Mouse (Mus musculus) gastrocnemius, postnatal 10 days (tissue): ENCODE data around the gene Trim63. TPM values are rescaled to one million over a fixed set of nuclear protein-coding genes. Genes with fewer than 3 reads are reported as not detected.
"Not testable (repeated sequence)": the region's sequence is repeated elsewhere in the genome, so short reads cannot be mapped to it uniquely, and the experiment has no call there.

Experiments used
- DNase-seq: peaks from one replicate; pipeline ENCODE4 v3.0.0; 2021; ENCODE audit warnings: mixed read lengths
- total RNA-seq, 2 experiments: library from RNA; stranded (reverse); gene quantifications; 2 replicates each; pipeline ENCODE4 v1.2.3; 2021

Gene Trim63
- total RNA-seq, 2 experiments from 2014 or later: 78.5 to 107 TPM

DNA sequence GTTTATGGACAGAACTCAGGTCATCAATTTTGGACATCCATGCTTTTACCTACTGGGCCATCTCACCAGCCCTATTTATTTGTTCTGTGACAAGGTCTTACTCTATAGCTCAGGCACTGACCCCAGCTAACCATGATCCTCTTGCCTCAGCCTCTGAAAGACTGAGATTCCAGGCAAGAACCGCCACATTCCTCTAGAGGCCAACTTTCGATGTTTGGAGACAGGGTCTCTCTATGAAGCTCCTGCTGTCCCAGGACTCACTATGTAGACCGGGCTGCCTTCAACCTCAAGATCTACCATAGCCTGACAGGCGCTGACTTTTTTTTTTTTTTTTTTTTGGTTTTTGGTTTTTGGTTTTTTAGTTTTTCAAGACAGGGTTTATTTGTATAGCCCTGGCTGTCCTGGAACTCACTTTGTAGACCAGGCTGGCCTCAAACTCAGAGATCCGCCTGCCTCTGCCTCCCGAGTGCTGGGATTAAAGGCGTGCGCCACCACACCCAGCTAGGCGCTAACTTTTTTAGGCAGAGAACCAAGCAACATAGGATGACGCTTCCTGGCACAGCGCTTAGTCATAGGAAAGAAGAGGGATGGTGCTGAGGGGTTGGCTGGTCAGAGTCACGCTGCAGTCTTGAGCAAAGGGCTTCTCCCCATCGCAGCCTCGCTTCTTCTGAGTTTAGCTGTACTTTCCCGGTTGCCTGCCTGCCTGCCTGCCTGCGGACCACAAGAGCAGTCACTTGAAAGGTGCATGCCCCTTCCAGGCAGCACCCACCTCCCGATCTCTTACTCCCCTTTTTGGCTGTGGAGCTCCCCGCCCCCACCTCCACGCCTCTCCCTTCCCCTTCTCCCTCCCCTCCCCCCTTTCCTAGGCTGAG lies 16.1 kb upstream of the Trim63 start:
- DNase-seq: no peak

DNA sequence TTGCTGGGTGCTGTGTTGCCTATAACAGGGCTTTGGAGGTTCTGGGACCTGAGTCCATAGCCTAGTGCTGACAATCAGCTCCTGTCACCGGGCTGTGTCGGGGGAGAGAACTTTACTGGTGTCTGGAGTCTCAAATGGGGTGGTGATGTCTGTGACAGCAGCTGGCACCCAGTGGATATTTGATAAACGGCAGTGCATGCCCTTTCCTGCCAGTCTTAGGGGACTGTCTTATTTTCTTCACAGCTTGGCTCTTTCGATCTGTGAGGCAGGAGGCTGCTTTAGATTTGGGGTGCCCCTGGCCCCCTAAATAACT lies 15.5 kb upstream of the Trim63 start:
- no peak for DNase-seq

DNA sequence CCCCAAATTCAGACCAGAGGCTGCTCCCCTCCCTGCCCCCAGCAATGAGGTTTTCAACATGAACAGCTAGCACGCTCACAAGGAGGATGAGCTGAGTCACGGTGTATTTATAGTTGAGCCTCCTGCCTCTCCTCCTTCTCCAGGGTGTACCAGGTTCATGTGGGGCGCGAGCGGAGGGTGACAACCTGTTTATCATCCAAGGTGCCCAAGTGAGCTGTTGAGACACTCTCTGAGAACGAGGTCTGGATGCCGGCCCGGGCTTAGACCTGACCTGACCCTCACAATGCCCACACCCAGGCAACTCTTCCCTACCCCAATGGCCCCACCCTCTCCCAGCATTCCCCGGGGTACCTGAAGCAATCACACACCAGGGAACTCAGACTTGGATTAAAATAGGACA lies 14.6 kb upstream of the Trim63 start:
- DNase-seq: peak; percentile 60

DNA sequence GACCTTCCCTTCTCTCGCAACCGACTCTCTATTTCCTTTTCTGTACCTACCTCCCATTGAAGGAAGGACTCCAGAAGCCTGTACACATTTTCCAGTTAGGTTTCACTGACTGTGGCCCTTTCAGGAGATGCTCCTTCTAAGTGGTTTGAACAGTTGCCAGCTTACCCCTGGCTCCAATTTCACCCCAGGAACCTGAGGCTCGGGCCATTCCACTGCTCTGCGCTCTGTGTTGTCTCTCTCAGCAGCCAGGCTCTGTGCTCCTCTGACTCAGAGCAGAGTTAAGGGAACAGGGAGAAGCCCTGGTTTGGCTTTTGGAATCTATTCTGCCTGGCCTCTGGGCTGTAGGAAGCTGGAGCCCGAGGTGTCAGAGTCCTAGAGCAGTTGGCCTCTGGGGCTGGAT lies 12.8 kb upstream of the Trim63 start:
- DNase-seq: no peak

DNA sequence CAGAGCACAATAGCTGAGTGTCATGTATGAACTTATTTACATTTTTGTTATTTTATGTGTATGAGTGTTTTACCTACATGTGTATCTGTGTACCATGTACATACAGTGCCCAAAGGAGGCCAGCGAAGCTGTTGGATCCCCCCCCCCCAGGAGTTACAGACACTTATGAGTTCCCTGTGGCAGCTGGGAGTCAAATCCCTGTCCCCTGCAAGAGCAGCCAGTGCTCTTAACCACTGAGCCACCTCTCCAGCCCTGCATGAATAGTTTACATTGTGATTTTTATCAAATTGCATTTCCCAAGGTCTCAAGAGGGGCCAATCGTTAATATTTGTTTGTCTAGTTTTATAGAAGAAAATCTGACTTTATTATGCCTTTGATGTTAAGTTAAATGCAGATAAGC lies 8.0 kb upstream of the Trim63 start:
- no peak for DNase-seq

DNA sequence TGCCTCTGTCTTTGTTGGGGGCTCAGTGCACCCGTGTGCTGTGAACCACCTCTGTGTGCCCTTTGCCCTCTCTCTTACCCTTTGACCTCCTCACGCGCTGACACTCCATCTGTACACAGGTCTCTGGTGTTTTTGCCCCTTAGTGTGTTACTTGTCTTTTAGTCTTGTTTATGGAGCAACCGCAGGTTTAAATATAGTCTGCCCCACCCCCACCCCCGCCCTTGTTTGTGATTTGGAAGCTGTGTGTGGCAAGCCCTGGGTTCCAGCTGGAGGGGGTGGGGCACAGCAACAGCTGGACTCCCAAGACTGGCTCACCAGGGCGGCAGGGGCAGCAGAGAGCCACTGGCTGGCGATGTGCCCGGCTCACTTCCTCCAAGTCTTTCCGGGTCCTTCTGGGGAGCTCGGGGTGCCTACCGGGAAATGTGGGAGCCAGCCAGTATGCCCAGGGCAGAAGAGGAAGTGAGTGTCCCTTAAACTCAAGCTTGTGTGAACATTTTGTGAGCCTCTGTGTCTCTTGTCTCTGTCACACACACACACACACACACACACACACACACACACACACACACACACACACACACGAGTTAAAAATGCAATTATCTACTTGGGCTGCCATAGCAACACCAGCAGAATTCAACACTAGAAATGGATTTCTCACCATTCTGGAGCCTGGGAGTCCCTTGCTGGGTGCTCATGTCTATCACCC lies 7.4 kb upstream of the Trim63 start:
- peak; percentile 82 for DNase-seq

DNA sequence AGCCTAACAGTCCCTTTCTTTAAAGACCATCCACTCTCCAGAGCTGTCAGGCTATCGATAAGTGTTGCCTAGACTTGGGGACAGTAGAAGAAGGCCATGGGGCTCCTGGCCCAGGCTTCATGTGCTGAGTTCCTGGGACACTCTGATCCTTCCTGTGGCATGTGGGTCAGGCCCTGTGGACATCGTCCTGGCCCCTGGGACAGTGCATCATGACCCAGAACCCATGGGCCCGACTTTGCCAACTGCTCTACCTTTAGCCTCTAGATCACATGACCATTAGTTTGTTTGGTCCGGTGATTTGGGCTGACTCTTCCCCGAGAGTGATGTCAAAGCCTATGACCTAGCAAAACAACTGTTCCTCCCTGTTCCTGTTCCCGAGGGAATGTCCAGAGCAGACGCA lies 4.8 kb upstream of the Trim63 start:
- DNase-seq: no peak

DNA sequence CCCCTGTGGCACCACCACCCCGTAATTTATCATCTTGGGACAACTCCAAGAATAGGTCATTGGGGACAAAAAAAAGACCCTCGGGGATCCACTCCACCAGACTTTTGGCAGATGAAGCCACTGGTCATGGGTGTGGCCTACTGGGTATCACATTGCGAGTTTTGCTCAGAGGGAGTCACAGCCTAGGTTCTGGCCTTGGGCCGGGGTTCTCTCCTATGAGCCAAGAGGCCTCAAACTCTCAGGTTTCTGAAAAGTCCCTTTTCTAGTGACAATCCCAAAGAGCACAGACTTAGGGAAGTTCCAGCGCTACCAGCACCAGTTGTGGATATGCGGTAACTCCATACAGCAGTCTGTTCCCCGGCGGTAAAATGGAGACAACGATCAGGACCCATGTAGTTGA lies 4.3 kb upstream of the Trim63 start:
- DNase-seq: no peak

DNA sequence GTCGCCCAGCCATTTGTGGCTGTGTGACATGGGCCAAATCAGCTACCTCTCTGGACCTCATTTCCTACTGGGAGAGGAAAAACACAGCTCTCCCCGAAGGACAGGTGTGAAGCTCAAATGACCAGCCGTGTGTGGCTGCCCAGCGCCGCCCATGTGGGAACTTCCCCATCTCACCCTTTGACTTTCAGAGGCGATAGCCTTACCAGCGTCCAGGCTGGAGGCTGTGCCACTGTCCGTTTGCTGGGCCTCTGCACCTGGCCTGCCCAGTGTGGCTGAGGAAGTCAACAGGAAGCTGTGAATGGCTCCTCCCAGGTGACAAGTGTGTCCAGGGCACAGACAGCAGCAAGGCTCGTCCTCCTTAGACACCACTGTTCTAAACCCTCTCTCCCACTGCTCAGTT lies 3.1 kb upstream of the Trim63 start:
- DNase-seq: no peak

DNA sequence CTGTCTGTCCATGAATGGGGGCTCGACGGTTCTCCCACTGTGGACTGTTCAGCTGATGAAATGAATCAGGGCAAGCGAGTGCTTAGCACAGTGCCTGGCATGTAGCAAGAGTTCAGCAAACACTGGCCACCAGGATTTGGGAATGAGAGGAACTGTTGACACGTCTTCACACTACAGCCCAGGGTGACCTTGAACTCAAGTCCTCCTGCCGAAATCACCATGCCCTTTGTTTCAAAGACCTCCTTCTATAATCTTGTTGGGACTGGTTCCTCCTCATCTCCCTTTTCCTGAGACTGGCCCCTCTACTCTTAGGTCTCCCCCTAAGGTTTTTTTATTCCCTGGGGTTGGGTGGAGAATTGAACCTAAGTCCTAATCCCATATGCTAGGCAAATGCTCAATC lies 2.6 kb upstream of the Trim63 start:
- no peak for DNase-seq

DNA sequence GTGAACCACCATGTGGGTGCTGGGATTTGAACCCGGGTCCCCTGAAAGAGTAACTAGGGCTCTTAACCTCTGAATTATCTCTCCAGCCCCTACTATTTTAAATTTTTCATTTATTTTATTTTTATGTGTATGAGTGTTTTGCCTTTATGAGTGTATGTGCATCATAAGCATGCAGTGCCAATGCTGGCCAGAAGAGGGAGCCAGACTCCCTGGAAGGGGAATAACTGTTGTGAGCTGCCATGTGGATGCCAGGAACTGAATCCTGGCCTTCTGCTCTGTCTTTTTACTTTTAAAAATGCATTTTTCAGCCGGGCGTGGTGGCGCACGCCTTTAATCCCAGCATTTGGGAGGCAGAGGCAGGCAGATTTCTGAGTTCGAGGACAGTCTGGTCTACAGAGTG lies 2.0 kb upstream of the Trim63 start:
- no peak for DNase-seq

DNA sequence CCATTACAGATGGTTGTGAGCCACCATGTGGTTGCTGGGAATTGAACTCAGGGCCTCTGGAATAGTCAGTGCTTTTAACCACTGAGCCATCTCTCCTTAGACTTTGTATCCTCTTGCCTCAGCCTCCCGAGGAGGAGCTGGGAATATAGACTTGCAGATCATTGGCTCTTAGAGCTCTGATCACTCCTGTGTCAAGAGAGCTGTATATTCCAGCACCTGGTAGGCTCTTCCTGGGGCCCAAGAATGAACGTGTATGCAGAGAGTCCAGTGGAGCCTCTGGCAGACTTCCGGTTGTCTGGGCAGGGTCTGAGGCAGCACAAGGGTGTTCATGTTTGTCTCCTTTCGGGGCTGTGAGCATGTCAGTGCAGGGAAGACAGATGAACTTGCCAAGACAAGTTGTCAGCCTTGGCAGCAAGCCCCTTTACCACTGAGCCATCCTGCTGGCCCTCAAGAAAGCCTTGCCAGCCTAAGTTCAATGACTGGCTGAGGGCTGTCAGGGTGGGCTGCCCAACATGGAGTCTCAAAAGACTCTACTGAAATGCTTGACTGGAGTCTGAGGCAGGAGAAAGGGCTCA lies 752 bp upstream of the Trim63 start:
- no peak for DNase-seq

DNA sequence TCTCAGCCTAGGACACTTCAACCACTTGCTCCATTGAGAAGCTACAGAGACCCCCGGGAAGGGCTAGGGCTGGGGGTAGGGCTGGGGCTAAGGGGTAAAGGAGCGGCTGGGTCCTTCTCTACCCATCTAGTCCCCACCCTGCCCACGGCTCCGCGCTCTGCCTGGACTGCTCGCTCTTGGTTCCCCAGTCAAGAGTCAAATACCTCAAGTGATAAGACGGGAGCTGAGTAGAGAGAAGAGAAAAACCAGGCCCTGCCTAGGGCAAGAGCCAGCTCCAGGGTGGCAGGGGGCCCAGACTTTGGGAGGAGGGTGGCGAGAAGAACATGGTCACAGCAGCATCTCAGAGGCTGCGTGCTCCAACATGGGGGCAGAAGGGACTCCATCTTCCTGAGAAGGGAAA lies 550 bp downstream of the Trim63 start:
- peak; percentile 34 for DNase-seq

DNA sequence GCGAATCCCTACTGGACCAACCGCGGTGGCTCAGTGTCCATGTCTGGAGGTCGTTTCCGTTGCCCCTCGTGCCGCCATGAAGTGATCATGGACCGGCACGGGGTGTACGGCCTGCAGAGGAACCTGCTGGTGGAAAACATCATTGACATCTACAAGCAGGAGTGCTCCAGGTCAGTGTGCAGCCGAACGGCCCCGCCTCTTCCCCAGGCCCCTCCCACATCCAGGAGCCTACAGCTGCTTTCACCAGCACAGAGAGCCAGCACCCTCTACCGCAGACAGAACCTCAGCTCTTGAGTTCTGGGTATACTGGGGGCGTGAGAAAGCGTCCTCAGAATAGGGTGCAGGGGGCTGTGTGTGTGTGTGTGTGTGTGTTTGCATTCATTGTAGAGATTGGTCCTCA lies 1.5 kb downstream of the Trim63 start:
- peak; percentile 37 for DNase-seq

DNA sequence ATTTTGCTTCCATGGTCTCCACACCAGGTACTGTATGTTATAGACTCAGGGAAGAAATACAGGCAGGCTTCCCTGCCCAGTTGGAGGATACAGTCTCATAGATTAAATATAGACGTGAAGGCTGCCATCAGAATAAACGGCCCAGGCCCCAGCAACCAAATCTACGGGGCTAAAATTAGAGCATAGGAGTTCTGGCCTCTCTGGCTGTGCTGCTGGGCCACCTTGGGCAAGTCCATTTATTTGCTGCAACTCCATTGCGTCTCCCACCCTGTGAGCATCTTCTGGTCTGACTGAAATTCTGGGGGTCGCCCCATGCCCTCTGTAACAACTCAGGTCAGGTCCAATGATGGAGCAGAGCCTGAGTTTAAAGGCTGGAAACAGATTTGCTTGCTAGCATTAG lies 4.2 kb downstream of the Trim63 start:
- no peak for DNase-seq

DNA sequence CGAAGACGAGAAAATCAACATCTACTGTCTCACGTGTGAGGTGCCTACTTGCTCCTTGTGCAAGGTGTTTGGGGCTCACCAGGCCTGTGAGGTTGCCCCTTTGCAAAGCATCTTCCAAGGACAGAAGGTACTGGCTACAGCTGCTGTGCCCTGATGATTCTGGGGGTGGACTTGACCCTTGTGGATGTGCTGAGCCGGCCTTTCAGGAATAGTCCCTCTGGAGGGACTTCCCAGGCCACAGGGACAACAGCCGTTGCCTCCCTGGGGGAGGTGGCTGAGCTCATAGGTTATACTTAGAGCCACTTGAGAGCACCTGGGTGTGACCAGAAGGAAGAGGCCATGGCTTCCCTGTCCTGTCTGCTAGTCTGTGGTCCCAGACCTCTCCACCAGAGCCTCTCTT lies 4.8 kb downstream of the Trim63 start:
- no peak for DNase-seq

DNA sequence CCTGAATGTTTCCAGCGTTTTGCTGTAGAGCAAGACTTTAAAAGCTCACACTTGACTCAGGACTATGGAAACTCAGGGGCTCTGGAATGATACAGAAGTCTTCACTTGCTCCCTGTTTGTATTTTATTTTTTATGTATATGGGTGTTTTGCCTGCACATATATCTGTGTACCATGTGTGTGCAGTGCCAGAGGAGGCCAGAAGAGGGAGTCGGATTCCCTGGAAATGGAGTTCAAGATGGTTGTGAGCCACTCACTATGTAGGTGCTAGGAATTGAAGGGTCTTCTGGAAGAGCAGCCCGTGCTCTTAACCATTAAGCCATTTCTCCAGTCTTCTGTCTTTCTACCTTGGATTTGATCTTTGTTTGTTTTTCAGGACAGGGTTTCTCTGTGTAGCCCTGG lies 6.6 kb downstream of the Trim63 start:
- no peak for DNase-seq

DNA sequence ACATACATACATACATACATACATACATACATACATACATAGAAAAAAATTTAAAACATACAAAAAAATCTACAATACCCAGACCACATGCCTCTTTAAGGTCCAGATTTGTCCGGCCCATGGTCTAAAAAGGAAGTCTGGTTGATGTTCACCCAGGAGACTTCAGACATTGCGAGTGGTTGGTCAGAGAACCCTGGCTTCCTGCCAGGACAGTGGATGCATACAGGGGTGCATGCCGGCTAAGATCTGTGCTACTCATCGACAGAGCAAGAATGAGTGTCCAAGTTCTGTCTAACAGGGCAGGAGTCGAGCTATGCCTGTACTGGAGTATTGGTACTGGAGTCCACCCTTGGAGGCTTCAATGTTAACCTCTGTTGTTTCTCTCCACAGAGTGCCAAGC lies 9.7 kb downstream of the Trim63 start:
- no peak for DNase-seq

DNA sequence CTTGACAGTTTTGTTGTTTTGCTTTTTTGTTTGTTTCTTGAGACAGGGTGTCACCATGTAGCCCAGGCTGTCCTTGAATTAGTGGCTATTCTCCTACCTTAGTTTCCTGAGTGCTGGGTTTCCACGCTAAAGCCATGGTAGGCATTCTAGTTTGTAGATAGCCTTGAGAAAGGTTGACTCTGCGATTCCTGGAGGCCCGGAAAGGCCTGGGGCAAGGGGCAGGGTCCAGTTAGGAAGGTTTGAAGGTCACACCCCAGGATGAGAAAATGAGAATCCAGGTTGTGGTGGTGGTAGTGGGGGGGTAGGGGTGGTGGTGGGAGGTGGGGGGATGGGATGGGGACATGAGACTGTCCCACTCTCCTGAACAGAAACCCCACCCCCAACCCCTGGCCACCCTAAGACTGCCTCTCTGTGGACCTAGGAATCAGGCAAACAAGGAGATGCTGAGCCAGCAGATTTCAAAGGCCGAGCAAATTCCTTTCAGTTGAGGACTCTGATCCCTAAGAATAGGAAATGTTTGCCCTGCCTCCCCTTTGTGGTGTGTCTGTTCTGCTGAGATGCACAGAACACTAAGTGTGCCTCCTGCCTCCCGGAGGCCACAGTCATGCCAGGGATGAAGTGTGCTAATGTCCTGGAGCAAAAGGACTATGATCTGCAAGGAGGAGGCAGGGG lies 12.1 kb downstream of the Trim63 start:
- DNase-seq: no peak

DNA sequence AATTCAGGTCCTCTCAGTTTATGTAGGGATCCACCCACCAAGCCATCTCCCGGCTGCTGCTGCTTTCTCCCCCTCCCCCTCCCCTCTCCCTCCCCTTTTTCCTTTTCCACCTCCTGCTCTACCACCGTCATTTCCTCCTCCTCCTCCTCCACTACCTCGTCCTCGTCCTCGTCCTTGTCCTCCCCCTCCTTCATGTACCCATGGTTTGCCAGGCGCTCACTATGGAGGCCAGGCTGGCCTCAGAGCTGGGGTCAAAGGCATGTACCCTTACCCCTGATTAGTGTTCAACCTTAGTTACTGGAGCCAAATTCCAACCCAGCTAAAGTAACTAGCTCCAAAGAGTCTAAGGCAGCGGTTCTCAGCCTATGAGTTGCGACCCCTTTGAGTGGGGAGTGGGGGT lies 13.2 kb downstream of the Trim63 start:
- no peak for DNase-seq

DNA sequence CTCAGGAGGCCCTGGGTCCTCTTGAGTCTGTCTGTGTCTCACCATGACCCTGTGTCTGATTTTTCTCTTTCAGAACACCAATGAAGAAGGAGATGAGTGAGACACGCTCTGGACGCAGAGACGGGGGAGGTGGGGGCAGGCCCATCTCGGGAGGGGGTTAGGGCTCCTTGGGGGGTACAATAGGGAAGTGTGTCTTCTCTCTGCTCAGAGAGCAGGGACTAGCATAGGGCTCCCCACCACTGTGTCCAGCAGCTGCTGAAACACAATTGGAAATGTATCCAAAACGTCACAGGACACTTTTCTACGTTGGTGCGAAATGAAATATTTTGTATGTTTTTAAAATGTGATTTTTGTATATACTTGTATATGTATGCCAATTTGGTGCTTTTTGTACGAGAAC lies 13.9 kb downstream of the Trim63 start:
- DNase-seq: no peak

DNA sequence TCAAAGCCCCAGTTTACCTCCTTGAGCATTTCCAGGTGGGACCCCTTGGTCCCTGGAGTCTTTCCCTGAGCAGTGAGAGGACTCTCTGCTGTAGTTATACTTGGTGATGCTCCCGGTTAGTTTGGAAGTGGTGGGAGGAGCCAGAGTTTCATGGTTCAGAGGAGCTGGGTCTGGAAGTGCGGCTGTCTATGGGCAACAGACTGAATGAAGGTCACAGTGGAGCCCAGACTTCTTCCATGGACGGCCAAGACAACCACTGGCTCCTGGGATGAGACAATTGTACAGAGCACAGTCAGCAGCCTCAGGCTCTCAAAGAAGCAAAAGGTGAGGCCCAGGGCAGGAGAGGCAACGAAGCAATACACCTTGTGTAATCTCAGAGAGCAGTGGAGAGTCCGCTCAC lies 15.4 kb downstream of the Trim63 start:
- no peak for DNase-seq

DNA sequence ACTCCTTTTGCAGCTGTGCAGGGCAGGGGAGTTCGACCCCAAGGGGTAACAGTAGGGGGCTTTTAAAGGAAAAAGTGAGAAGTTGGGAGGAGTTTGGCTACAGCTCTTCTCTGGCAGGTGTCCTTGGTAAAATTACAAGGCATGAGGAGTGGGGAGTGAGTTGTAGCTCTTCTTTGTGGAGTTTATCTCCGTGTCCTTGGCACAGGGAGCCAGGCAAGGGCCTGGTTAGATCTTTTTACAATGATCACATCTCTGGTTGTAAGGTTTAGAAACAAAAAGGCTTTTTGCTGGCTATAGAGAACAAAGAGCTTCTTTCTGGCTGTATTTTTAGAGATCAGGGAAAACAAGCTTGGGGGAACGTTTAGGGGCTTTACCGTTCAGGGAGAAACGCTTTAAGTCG lies 26.3 kb downstream of the Trim63 start:
- not testable (repeated sequence) for DNase-seq
